Mouse (Mus musculus): ENCODE results near the gene Cdhr1.

DNA sequence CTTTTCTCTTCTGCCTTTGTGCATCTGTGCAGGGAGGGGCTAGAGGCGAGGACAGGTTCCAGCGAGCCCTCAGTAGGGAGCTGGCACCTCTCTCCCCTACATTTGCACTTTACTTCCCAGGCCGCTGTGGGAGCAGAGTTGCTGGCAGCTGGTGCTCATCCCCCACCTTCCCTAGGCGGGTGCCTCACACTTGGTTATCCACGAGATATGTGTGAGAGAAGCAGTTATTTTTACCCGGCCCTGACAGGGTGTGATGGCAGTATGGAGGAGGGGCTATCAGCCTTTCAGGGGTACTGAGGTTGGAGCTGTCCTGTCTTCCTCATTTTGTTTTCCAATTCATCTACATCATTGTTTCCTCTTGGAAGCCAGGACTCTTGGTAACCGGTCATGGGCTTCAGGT, 7.7 kb upstream of the Cdhr1 start:
- no peak for TF ChIP-seq CTCF (IDR thresholded peaks at IDR 0.05; ENCODE audit: low read depth)
- no peak for TF ChIP-seq EP300 (optimal IDR thresholded peaks at IDR 0.05)

Data from stomach, postnatal 0 days (tissue).